9 mouse cellular contexts compared by ENCODE assay signal in genomic region chr2:92599487-92600347, GRCm38 (mm10). TPM values are rescaled to one million over a fixed set of nuclear protein-coding genes. Genes with fewer than 3 reads are reported as not detected.
DNase-seq lines count a peak whose midpoint lies in the region; ATAC-seq lines count a peak whose summit lies in the region.
"Had no signal": no experiment of that assay in that cellular context is flagged by ENCODE, and none has a peak within 500 bp of the region (broad histone marks: within the 10 kb centered on the region; RNA-seq: fewer than 3 reads in every experiment).

Chst1 (plus strand) TSS chr2:92599707.

- H3K9ac ChIP-seq in hindbrain, embryonic 12.5 days = peak within 1 kb of the TSS; percentile 89
- H3K9ac ChIP-seq in midbrain, embryonic 15.5 days = peak within 1 kb of the TSS; percentile 85

- H3K4me3 ChIP-seq in forebrain, embryonic 10.5 days = peak within 1 kb of the TSS; percentile 68
- peak within 1 kb of the TSS; percentile 77 for H3K4me3 ChIP-seq in hindbrain, embryonic 12.5 days
- peak within 1 kb of the TSS; percentile 83 for H3K4me3 ChIP-seq in limb, embryonic 10.5 days
- H3K4me3 ChIP-seq in midbrain, embryonic 15.5 days = peak within 1 kb of the TSS; percentile 58

- no peaks in the 10 kb centered on the region for H3K9me3 ChIP-seq in forebrain, embryonic 10.5 days
- no peaks in the 10 kb centered on the region for H3K9me3 ChIP-seq in hindbrain, embryonic 12.5 days (replicated peaks)
- no peaks in the 10 kb centered on the region for H3K9me3 ChIP-seq in limb, embryonic 10.5 days (replicated peaks)
- no peaks in the 10 kb centered on the region for H3K9me3 ChIP-seq in midbrain, embryonic 15.5 days

- H3K36me3 ChIP-seq in forebrain, embryonic 10.5 days (replicated peaks) = no peaks in the 10 kb centered on the region
- H3K36me3 ChIP-seq in hindbrain, embryonic 12.5 days = no peaks in the 10 kb centered on the region
- H3K36me3 ChIP-seq in limb, embryonic 10.5 days = no peaks in the 10 kb centered on the region
- H3K36me3 ChIP-seq in midbrain, embryonic 15.5 days (replicated peaks) = no peaks in the 10 kb centered on the region

- H3K4me1 ChIP-seq in forebrain, embryonic 10.5 days = peaks cover 91% of the 10 kb centered on the region
- H3K4me1 ChIP-seq in hindbrain, embryonic 12.5 days = peaks cover 40% of the 10 kb centered on the region
- H3K4me1 ChIP-seq in limb, embryonic 10.5 days = peaks cover 38% of the 10 kb centered on the region
- H3K4me1 ChIP-seq in midbrain, embryonic 15.5 days = peaks cover 51% of the 10 kb centered on the region

- peaks cover 74% of the 10 kb centered on the region for H3K27me3 ChIP-seq in forebrain, embryonic 10.5 days (ENCODE audit: poor library complexity, severe bottlenecking)
- peaks cover 44% of the 10 kb centered on the region for H3K27me3 ChIP-seq in hindbrain, embryonic 12.5 days
- peaks cover 73% of the 10 kb centered on the region for H3K27me3 ChIP-seq in limb, embryonic 10.5 days (ENCODE audit: low read depth, poor library complexity, severe bottlenecking)
- no peaks in the 10 kb centered on the region for H3K27me3 ChIP-seq in midbrain, embryonic 15.5 days (replicated peaks)

- 0% methylated on average over 62 of the region's 82 CpGs for WGBS in forebrain, embryonic 10.5 days
- WGBS in hindbrain, embryonic 12.5 days = 1% methylated on average over 18 of the region's 82 CpGs
- under 1% methylated on average over 57 of the region's 82 CpGs for WGBS in limb, embryonic 10.5 days
- WGBS in midbrain, embryonic 15.5 days = 0% methylated on average over 67 of the region's 82 CpGs

- DNase-seq in frontal cortex, adult 2 months (ENCODE audit: extremely low spot score in 1 of 2, low spot score in 1 of 2) = peak in 1 of 2 experiments; percentile 73
- DNase-seq in frontal cortex, postnatal 36 days (ENCODE audit: low spot score in 2 of 2) = no peak
- no peak for DNase-seq in adrenal gland, adult 8-10 months
- peak; percentile 53 for DNase-seq in forebrain, embryonic 10.5 days (ENCODE audit: extremely low spot score, low spot score)
- DNase-seq in limb, embryonic 10.5 days (ENCODE audit: low spot score) = peak; percentile 66
- peak; percentile 27 for DNase-seq in thymus, postnatal 25 days

- peak within 1 kb of the TSS; percentile 98 for H3K4me2 ChIP-seq in hindbrain, embryonic 12.5 days (replicated peaks)
- H3K4me2 ChIP-seq in midbrain, embryonic 15.5 days = peak within 1 kb of the TSS; percentile 62

- ATAC-seq in hindbrain, embryonic 12.5 days (ENCODE audit: low FRiP score) = peak; percentile 76
- peak; percentile 70 for ATAC-seq in midbrain, embryonic 15.5 days (replicated peaks)

- peak within 1 kb of the TSS; percentile 87 for H3K27ac ChIP-seq in forebrain, embryonic 10.5 days
- peak within 1 kb of the TSS; percentile 78 for H3K27ac ChIP-seq in hindbrain, embryonic 12.5 days
- peak within 1 kb of the TSS; percentile 80 for H3K27ac ChIP-seq in limb, embryonic 10.5 days
- H3K27ac ChIP-seq in midbrain, embryonic 15.5 days = peak within 1 kb of the TSS; percentile 81

RNA-seq across cellular contexts. Expression of gene Chst1, which starts in this region (rescaled TPM):
- polyA plus RNA-seq in frontal cortex, adult 2 months (2012; rRNA removed) = 229 and 239 TPM in 2 replicates
- 10 to 100 TPM; 10.3 to 25.3 (median 16.5) TPM for total RNA-seq in adrenal gland, adult 8-10 months (2022)
- 5.5 and 5.7 TPM in 2 replicates for polyA plus RNA-seq in forebrain, embryonic 10.5 days (2016; fragmentation: Nextera tagmentation; extraction: Ambion mirVana)
- polyA plus RNA-seq in hindbrain, embryonic 12.5 days (2016; fragmentation: Nextera tagmentation; extraction: Ambion mirVana) = 11.1 and 12.2 TPM in 2 replicates
- 1.5 and 2.8 TPM in 2 replicates for polyA plus RNA-seq in limb, embryonic 10.5 days (2016; fragmentation: Nextera tagmentation; extraction: Ambion mirVana)
- 48.0 and 49.6 TPM in 2 replicates for polyA plus RNA-seq in midbrain, embryonic 15.5 days (2015; fragmentation: Nextera tagmentation; extraction: Ambion mirVana)
- total RNA-seq: CH12.LX had no signal

Comparison
In these comparisons a context has a peak if more than half of its experiments do, and no peak if none do; other contexts are left out.
1. DNase-seq: peak in forebrain, embryonic 10.5 days (single experiment), limb, embryonic 10.5 days (single experiment) and thymus, postnatal 25 days (single experiment); none in frontal cortex, postnatal 36 days (0 of 2) and adrenal gland, adult 8-10 months (single experiment).
2. Peak in every context shown above with its lines, with median percentiles within 50 percentile points of each other: H3K27ac ChIP-seq and H3K4me3 ChIP-seq.